Mouse (Mus musculus) stomach, embryonic 15.5 days (tissue): Measurements from ENCODE around the gene Galnt2. TPM values are rescaled to one million over a fixed set of nuclear protein-coding genes. Genes with fewer than 3 reads are reported as not detected.

Experiments used
- ATAC-seq: fragments of 200-750 bp; cut with Nextera tagmentation; 2 replicates; pipeline ENCODE4 v1.8.0; 2017; ENCODE audit warnings: low read depth, moderate number of reproducible peaks, moderate TSS enrichment; ENCODE audit not compliant: insufficient read depth, low FRiP score
- H3K27ac ChIP-seq: fragments of 300-500 bp; sonication (generic); 2 replicates; pipeline ENCODE4 v1.5.1; 2015; ENCODE audit warnings: mild to moderate bottlenecking, inconsistent platforms
- H3K27me3 ChIP-seq: fragments of 300-500 bp; sonication (generic); replicated peaks from 2 replicates; pipeline ENCODE4 v1.6.1; 2015; ENCODE audit warnings: inconsistent platforms
- H3K36me3 ChIP-seq: fragments of 300-500 bp; sonication (generic); 2 replicates; pipeline ENCODE4 v1.6.1; 2015; ENCODE audit warnings: inconsistent platforms
- H3K4me1 ChIP-seq: fragments of 300-500 bp; sonication (generic); 2 replicates; pipeline ENCODE4 v1.6.1; 2015; ENCODE audit warnings: inconsistent platforms
- H3K4me2 ChIP-seq: fragments of 300-500 bp; sonication (generic); 2 replicates; pipeline ENCODE4 v1.6.1; 2015; ENCODE audit warnings: mild to moderate bottlenecking, inconsistent platforms
- H3K4me3 ChIP-seq: fragments of 300-500 bp; sonication (generic); replicated peaks from 2 replicates; pipeline ENCODE4 v1.5.1; 2015; ENCODE audit warnings: inconsistent platforms
- H3K9ac ChIP-seq: fragments of 300-500 bp; sonication (generic); 2 replicates; pipeline ENCODE4 v1.6.1; 2015; ENCODE audit warnings: inconsistent platforms
- H3K9me3 ChIP-seq: fragments of 300-500 bp; sonication (generic); 2 replicates; pipeline ENCODE4 v1.6.1; 2016; ENCODE audit warnings: inconsistent platforms
- WGBS: fragments of 180-500 bp; shearing (Covaris S2); methylation state at CpG from one replicate; pipeline ENCODE4 v1.1.7; 2015; 5-methylcytosine and 5-hydroxymethylcytosine counted together
- polyA plus RNA-seq: library from polyadenylated mRNA; unstranded; fragments of >200 nt; fragmentation: Nextera tagmentation; extraction: Ambion mirVana; gene quantifications from 2 replicates; pipeline ENCODE4 v1.2.1, GENCODE M21; 2015

Gene Galnt2
- polyA plus RNA-seq, 1 experiment from 2014 or later: 80.5 TPM

DNA sequence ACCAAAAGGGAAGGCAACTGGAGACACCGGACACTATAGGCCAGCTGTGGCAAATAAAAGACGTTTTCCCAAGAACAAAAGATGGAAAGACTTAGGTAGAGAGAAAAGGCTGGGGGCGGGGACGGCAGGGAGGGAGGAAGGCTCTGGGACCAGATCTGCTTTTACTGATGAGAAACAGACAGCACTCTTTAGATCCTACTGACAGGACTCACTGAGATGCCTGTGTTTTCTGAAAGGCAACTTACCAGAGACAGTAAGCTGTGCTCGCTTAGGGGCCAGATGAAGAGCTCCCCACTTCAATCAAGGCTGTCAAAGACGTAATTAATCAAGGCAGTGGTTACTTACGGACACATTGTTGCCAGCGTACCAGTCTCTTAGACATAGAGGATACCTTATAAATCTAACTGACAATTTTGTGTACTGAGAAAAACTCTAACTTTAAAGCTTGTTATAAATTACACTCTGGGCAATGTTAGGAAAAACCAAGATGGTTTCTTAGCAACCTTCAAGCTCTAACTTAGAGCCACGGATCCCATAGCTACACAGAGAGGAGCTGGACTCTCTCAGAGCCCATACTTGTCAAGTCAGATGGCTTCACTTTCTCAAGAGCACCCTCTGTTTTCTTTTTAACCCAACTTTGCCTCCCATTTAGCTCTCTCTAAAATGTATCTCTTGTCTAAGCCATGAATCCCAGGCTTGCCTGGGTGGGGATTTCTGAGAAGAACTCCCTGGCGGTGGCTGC, 161.3 kb downstream of the Galnt2 start:
- peak overlapping the region; percentile 65 for H3K27ac ChIP-seq
- no peak overlapping the region for H3K4me2 ChIP-seq
- H3K4me1 ChIP-seq: 0 out of 2 replicates have a peak, but pooled peaks cover 16% of the 10 kb centered on the region
- H3K9ac ChIP-seq: no peak overlapping the region
- no peak for ATAC-seq
- H3K4me3 ChIP-seq: no peak overlapping the region
- H3K9me3 ChIP-seq: no peaks in the 10 kb centered on the region
- no peaks in the 10 kb centered on the region for H3K27me3 ChIP-seq
- WGBS: 41% methylated on average over 10 of the region's 10 CpGs
- no peaks in the 10 kb centered on the region for H3K36me3 ChIP-seq

DNA sequence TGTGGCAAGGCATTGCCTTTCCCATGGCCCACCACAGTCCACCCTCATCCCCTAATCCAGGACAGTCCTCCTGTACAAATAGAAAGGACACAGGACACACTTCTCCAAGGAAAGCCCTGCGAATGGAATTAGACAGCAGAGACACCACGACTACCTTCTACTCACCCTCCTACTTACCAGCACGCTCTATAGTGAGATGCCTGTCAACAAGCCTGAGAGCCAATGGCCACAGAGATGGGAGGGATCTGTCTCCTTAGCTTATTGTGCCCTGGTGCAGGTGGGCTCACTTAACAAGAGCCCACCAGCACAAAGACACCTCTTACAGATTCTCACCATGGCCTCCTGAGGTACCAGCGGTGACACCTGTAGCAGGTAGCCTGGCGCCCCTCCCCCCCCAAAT, 161.8 kb downstream of the Galnt2 start:
- Histone ChIP-seq H3K9ac (no peak overlapping the region), H3K27ac (peak overlapping the region; percentile 65; the same call in 1 of the 2 replicates), H3K36me3 (no peaks in the 10 kb centered on the region), H3K27me3 (no peaks in the 10 kb centered on the region), H3K9me3 (no peaks in the 10 kb centered on the region), H3K4me3 (no peak overlapping the region), H3K4me2 (no peak overlapping the region), H3K4me1 (0 out of 2 replicates have a peak, but pooled peaks cover 20% of the 10 kb centered on the region)
- ATAC-seq: no peak
- 72% methylated on average over 5 of the region's 5 CpGs for WGBS

DNA sequence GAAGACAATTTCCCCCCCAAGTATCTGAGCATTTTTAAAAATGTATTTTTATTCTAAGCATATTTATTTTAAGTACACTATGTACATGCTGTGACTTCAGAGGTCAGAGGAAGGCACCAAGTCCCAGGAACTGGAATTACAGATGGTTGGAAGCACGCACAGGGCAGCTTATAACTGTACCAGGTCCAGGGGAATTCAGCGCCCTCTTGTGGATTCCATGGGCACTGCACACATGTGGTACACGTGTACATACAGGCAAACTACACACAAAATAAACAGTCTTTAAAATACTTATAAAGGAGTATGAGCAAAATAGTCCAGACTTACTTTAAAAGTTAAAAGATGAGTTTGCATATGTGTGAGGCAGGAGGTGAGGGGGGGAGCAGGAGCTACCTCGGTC, 162.7 kb downstream of the Galnt2 start:
- no peak overlapping the region for H3K4me3 ChIP-seq
- H3K9me3 ChIP-seq: no peaks in the 10 kb centered on the region
- H3K4me1 ChIP-seq: 0 out of 2 replicates have a peak, but pooled peaks cover 26% of the 10 kb centered on the region
- no peak overlapping the region for H3K9ac ChIP-seq
- no peak overlapping the region for H3K27ac ChIP-seq
- H3K36me3 ChIP-seq: no peaks in the 10 kb centered on the region
- H3K27me3 ChIP-seq: no peaks in the 10 kb centered on the region
- 82% methylated on average over 4 of the region's 4 CpGs for WGBS
- H3K4me2 ChIP-seq: no peak overlapping the region
- no peak for ATAC-seq

DNA sequence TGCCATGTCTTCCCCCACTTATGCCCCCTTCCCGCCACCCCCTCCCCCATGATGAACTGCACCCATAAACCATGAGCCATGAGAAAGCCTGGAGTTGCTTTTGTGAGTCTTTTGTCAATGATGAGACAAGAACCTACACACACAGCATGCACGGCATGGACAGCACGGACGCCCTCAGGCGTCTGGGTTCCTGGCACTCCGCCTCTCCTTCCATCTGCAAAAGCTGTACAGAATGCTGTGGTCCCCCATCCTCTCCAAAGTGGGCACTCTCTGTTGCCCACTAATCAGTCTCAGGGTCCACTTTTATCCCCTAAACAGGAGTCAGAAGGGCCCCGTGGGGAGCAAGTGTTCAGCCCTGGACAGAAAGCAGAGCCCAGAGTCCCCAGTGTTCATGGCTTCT, 163.8 kb downstream of the Galnt2 start:
- Histone ChIP-seq H3K27ac (peak overlapping the region; percentile 76), H3K4me2 (no peak overlapping the region), H3K4me1 (0 out of 2 replicates have a peak, but pooled peaks cover 26% of the 10 kb centered on the region), H3K9me3 (no peaks in the 10 kb centered on the region), H3K4me3 (no peak overlapping the region), H3K9ac (no peak overlapping the region), H3K27me3 (no peaks in the 10 kb centered on the region), H3K36me3 (no peaks in the 10 kb centered on the region)
- no peak for ATAC-seq
- WGBS: 58% methylated on average over 7 of the region's 7 CpGs

Other genes with a start within 250 kb of the Galnt2 start
- 24.9 and 30.6 TPM in 2 replicates for gene Abcb10, start 248.3 kb upstream of the Galnt2 start, polyA plus RNA-seq
- 40.6 and 41.0 TPM in 2 replicates for gene Taf5l, start 210.0 kb upstream of the Galnt2 start, polyA plus RNA-seq
- 3.6 and 4.5 TPM in 2 replicates for gene Urb2, start 209.9 kb upstream of the Galnt2 start, polyA plus RNA-seq
- 3.0 and 3.3 TPM in 2 replicates for gene Pgbd5, start 208.3 kb downstream of the Galnt2 start, polyA plus RNA-seq